Mouse (Mus musculus): ENCODE measurements at regions not wholly inside any gene's neighbourhood (a gene's known extent, or its start where the extent isn't known, plus 50 kb on each side); places are given as distances from the start of the nearest gene placed in this dataset.

- no peak for DNase-seq (ENCODE audit: low read depth in 2 of 2, low spot score in 2 of 2)
These were observed 105.5 kb upstream of the Ccnd1 start for GRCm38 (mm10) chr7:145045230-145045629.

- DNase-seq (ENCODE audit: low read depth in 2 of 2, low spot score in 2 of 2): no peak
These were observed 103.9 kb upstream of the Ccnd1 start for GRCm38 (mm10) chr7:145043455-145044149.

DNA sequence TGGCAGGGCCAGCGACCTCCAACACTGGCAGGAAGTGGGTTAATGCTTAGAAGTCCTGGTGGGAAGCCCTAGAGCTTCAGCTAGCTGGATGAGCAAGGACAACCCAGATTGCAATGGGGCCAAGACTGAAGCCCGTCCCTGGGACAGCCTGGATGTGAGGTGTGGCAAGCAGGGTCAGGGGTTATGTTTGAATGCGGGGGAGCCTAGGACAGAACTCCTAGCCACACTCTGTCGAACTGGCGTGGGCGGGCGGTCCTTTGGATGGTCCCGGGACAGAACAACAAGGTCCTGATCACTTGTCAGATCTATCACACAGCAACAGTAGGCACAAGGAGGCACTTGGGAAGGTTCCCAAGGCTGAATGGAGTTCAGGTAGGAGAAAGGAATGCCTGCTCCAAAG, 101.1 kb upstream of the Ccnd1 start:
- no peak for DNase-seq (ENCODE audit: low read depth in 2 of 2, low spot score in 2 of 2)

GRCm38 (mm10) chr7:145034385-145034784, 94.7 kb upstream of the Ccnd1 start:
- no peak for DNase-seq (ENCODE audit: low read depth in 2 of 2, low spot score in 2 of 2)

- DNase-seq (ENCODE audit: low read depth in 2 of 2, low spot score in 2 of 2): no peak
These were observed 91.5 kb upstream of the Ccnd1 start for GRCm38 (mm10) chr7:145031275-145031674.

DNA sequence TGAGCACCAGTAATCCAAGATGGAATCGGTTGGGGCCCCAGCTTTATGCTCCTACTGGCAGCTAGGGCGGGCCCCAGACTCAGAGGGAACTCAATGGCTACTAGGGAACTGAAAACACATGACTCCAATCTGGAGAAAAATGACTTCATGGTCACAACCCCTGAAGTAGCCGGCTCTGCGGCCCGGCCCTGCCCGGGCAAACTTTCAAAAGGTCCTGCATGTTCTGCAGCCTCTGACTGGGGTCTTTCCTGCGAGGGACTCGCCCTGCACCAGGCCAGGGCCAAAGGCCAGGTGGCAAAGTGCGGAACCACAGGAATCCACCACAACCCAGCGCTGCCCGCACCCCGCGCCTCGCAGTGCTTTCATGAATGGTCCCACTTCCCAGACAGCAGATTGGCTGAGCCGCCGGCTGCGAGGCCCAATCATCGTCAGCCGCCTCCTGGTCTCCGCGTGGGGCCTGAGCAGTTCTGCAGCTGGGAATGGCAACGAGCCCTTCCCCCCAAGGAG, 91.0 kb upstream of the Ccnd1 start:
- DNase-seq (ENCODE audit: low read depth in 2 of 2, low spot score in 2 of 2): no peak

DNA sequence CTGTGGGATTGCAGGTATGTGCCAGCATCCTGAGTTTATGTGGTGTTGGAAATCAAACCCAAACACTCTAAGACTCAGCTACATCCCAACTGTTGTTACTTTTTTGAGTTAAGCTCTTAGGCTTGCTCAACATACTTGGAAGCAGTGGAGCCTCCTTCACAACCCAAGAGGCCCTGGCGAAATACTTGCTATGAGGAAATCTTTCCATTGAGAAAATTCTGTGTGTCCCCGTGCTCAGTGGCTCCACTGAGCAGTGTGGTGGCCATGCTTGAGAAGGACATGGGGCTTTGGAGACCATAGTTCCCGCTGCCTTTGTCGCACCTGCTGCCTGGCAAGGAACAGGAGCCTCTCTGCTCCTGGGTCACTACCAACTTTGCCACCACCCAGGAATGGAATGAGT, 89.9 kb upstream of the Ccnd1 start:
- DNase-seq (ENCODE audit: low read depth in 2 of 2, low spot score in 2 of 2): no peak

DNA sequence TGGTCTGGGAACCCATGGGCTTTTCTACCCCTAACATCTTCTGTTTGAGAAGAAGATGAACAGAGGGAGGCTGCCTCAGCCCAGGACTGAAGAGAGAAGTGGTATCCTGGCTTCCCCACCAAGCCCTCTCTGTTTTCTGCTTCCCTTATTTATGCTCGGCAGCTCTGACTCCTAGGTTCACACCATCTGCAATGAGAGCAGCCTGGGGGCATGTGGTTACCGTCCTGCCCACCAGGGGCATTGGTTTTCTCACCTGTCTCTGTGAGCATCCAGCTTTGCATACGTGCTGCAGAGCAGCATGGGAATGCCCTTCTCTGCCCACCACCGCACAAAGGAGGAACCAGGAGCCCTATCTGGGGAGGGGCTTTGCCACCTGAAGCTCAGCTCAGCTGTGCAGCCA, 89.4 kb upstream of the Ccnd1 start:
- no peak for DNase-seq (ENCODE audit: low read depth in 2 of 2, low spot score in 2 of 2)

DNA sequence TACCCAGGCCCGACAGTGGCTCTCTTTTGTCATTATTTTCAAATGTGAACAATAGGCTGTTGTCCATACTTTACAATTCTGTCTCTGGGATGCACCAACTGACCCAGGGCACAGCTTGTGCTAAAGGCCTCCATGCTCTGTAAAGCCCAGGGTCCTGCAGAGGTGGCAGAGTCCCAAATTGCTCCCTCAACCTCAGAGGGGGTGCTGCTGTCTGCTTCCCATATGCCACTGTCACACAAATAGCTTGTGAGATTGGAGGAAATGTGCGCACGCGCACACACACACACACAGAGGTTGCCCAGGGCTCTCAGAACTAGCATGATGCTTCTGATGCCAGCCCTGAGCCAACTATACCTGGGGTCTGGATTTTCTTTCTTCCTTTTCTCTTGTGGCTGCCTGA, 87.3 kb upstream of the Ccnd1 start:
- no peak for DNase-seq (ENCODE audit: low read depth in 2 of 2, low spot score in 2 of 2)

DNA sequence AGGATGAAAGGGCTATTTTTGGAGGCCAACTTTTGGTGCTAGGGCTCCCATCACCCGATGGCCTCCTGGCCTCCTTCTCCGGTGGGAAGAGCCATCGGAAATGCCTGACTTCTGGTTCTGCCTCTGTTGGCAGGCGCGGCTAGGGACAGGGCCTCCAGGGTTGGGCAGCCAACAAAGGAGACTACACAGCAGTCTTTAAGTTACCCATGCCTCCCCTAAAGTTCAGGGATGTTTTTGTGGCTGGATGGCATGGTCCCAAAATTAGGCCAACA, 86.2 kb upstream of the Ccnd1 start:
- no peak for DNase-seq (ENCODE audit: low read depth in 2 of 2, low spot score in 2 of 2)

- no peak for DNase-seq (ENCODE audit: low read depth in 2 of 2, low spot score in 2 of 2)
These were observed 85.7 kb upstream of the Ccnd1 start for GRCm38 (mm10) chr7:145025186-145026013.

DNA sequence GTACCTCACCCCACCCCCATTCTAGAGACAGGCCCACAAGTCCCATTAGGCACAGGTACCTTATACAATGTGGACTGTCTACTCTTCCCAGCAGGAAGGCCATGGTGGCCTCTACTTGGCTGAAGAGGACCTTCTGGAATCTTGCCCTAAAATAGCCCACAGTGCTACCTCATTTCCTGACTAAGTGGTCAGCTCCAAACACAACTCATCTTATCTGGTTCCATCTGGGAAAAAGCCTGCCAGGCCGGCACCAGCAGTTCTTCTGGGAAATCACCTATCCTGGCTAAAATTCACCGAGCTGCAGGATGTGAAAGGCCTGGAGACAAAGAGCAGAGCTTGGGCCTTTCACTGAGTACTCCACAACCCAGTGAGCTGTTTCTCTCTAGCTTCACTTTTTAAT, 84.9 kb upstream of the Ccnd1 start:
- DNase-seq (ENCODE audit: low read depth in 2 of 2, low spot score in 2 of 2): no peak

DNA sequence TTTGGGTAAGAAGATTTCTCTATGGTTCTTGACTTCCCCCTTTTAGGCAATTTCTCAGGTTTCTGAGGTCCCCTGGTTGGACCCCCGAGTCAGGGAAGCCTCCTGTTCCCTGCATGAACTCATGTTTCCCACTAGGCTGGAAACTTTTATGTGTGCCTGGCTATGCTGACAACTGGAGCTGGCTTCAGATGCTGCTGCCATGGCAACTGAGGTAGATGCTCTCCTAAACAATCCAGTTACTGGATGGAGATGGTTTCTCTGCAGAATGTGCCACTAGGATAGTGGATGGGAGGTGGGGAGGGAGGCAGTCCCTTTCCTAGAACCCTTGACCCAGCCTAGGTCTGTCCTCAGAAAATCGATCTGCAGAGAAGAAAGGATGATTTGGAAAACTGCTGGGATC, 79.4 kb upstream of the Ccnd1 start:
- DNase-seq (ENCODE audit: low read depth in 2 of 2, low spot score in 2 of 2): no peak

- DNase-seq (ENCODE audit: low read depth in 2 of 2, low spot score in 2 of 2): no peak
These were observed 78.4 kb upstream of the Ccnd1 start for GRCm38 (mm10) chr7:145018149-145018548.

GRCm38 (mm10) chr7:145015463-145016085, 75.8 kb upstream of the Ccnd1 start:
- no peak for DNase-seq (ENCODE audit: low read depth in 2 of 2, low spot score in 2 of 2)

DNA sequence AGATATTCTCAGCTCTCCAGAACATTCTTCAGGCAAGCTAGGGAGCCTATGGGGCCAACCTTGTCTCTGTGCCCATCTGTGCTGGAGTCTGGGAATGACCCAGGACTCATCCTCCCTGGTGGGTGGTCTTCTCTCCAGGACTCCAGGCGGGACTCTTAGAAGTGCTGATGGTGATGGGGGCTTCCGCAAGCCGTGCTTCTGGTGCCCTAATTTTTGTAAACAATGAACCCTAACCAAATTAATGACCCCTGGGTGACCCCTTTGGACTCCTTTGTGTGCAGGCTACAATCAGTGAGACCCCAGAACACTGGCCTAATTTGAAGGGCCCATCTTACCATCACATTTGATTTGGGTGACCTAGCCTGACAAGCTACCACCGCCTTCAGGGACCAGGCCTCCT, 71.0 kb upstream of the Ccnd1 start:
- no peak for DNase-seq (ENCODE audit: low read depth in 2 of 2, low spot score in 2 of 2)

- no peak for DNase-seq (ENCODE audit: low read depth in 2 of 2, low spot score in 2 of 2)
These were observed 70.3 kb upstream of the Ccnd1 start for GRCm38 (mm10) chr7:145010004-145010403.

DNA sequence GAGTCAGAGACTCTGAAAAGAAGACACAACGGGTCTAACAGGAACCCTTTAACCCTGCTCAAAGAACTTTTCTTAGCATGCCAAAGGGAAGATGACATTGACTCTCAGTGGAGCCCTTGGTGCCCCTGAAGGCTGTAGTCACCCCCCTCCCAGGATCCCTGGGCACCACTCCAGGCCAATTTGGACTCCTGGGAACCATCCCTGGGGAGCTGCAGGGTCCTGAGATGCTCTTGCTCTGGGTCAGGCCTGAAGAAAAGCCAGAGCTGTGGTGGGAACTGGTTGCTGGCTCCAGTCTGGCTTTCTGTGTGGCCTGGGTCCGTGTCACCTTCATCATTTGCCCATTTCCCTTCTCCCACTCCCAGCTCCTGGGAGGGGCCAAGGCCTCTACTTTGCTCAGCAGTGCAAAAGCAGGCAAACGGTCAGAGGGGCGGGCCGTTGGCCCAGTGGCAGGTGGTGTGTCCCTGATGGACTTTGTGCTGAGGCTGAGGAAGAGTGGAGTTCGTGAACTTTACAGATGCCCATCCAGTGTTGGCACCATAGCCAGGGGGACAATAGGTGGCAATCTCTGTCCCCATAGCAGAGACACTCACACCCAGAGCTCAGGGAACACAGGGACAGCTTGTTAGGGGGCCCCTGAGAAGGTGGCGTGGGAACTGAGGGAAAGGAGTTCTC, 69.1 kb upstream of the Ccnd1 start:
- DNase-seq (ENCODE audit: low read depth in 2 of 2, low spot score in 2 of 2): no peak

DNA sequence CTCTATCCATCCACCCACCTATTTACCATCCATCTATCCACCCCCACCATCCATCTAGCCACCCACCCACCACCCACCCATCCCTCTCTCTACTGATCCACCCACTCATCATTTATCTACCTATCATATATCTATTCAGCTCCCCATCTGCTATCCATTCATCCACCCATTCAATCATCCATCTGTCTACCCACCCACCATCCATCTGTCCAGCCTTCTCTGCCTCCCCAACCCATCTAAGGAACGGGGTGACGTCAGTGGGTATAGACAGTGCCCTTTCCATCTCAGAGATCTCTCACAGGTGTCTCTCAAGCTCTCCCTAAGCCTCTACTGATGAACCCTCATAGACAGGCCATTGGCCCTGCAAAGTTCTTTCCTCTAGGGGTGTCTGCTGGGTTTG, 67.5 kb upstream of the Ccnd1 start:
- DNase-seq (ENCODE audit: low read depth in 2 of 2, low spot score in 2 of 2): no peak

DNA sequence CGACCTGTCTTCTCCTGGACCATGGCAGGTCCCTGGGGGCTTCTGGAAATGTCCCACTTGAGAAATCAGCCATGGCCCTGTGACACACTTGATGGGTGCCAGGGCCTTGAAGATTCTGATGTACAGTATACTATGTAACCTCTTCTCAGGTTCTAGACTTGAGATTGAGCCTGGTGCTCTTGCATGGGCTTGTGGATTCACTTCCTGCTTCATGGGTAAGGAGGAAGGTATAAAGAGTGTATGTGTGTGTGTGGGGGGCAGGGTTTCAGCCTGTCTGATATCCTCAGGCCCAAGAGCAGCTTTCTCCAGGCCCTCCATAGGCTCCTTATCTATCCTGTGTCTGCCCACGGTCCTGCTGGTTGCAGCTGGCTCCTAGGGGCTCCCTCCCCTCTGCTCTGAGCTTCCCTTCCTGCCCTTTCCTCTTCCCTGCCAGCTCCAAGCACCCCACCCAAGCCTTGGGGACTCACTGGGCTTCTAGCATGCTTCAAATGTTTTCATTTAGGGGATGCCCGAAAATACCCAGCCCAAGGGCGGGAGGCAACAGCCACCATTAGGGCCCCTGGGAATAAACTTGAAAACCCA, 61.9 kb upstream of the Ccnd1 start:
- no peak for DNase-seq (ENCODE audit: low read depth in 2 of 2, low spot score in 2 of 2)

- no peak for DNase-seq (ENCODE audit: low read depth in 2 of 2, low spot score in 2 of 2)
These were observed 60.0 kb upstream of the Ccnd1 start for GRCm38 (mm10) chr7:144999741-145000140.
